Mouse (Mus musculus): ENCODE data around the gene Coq10a.

Gene Coq10a

GRCm38 (mm10) chr10:128344568-128345275 lies 24.1 kb downstream of the Coq10a start:
- DNase-seq (ENCODE audit: low read depth, low spot score): peak; percentile 94

- DNase-seq (ENCODE audit: low read depth, low spot score): no peak
Measured at GRCm38 (mm10) chr10:128343436-128343835, 25.4 kb downstream of the Coq10a start.

GRCm38 (mm10) chr10:128340257-128340656 lies 28.5 kb downstream of the Coq10a start:
- DNase-seq (ENCODE audit: low read depth, low spot score): peak; percentile 84

GRCm38 (mm10) chr10:128338948-128339347 lies 29.8 kb downstream of the Coq10a start:
- DNase-seq (ENCODE audit: low read depth, low spot score): no peak

GRCm38 (mm10) chr10:128338415-128338814 lies 30.4 kb downstream of the Coq10a start:
- DNase-seq (ENCODE audit: low read depth, low spot score): peak; percentile 38

GRCm38 (mm10) chr10:128337306-128338181 lies 31.3 kb downstream of the Coq10a start, which contains the start of gene Cs:
Gene Cs, plus strand, starts transcription at chr10:128337734.
- DNase-seq (ENCODE audit: low read depth, low spot score): peak; percentile 99

- DNase-seq (ENCODE audit: low read depth, low spot score): no peak
Measured at GRCm38 (mm10) chr10:128336597-128336996, 32.2 kb downstream of the Coq10a start.

GRCm38 (mm10) chr10:128336195-128336594 lies 32.6 kb downstream of the Coq10a start:
- DNase-seq (ENCODE audit: low read depth, low spot score): no peak

GRCm38 (mm10) chr10:128335582-128335981 lies 33.2 kb downstream of the Coq10a start:
- DNase-seq (ENCODE audit: low read depth, low spot score): peak; percentile 84

GRCm38 (mm10) chr10:128332358-128333249 lies 36.2 kb downstream of the Coq10a start:
- peak; percentile 28 for DNase-seq (ENCODE audit: low read depth, low spot score)

- peak; percentile 65 for DNase-seq (ENCODE audit: low read depth, low spot score)
Measured at GRCm38 (mm10) chr10:128327610-128328009, 41.2 kb downstream of the Coq10a start.

- no peak for DNase-seq (ENCODE audit: low read depth, low spot score)
Measured at GRCm38 (mm10) chr10:128326825-128327224, 42.0 kb downstream of the Coq10a start.

GRCm38 (mm10) chr10:128323516-128323915 lies 45.3 kb downstream of the Coq10a start:
- DNase-seq (ENCODE audit: low read depth, low spot score): no peak

- peak; percentile 99 for DNase-seq (ENCODE audit: low read depth, low spot score)
Measured at GRCm38 (mm10) chr10:128322141-128323108, 46.4 kb downstream of the Coq10a start, which contains the start of gene Cnpy2. Gene Cnpy2, plus strand, starts transcription at chr10:128322459.

GRCm38 (mm10) chr10:128321641-128322040 lies 47.2 kb downstream of the Coq10a start:
- DNase-seq (ENCODE audit: low read depth, low spot score): peak; percentile 40

GRCm38 (mm10) chr10:128315578-128315977 lies 53.2 kb downstream of the Coq10a start:
- DNase-seq (ENCODE audit: low read depth, low spot score): no peak

Measured in R1 (cell line).